Mouse (Mus musculus): Measurements from ENCODE around the gene Igsf11. TPM values are rescaled to one million over a fixed set of nuclear protein-coding genes. Genes with fewer than 3 reads are reported as not detected.

The Igsf11 gene
- polyA plus RNA-seq, 1 experiment from 2014 or later = 1.1 TPM

DNA sequence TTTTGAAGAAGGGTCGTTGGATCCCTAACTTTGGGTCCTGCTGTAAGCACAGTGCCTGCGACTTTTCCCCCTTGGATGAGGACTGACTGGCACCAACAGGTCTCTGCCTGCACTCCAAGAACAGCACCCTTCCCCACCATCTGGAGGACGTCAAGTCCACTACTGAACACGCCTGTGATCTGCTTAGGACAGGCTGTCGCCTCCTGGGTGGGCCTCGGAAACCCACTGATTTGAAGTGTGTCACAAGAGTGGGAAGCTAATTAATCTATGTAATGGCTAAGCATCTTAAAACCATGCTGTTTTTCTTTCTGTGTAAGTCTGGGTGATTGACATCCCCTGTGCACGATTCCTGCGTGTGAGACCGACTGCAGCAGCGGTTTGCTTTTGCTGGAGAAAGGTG is 13.4 kb downstream of the Igsf11 start:
- H3K4me3 ChIP-seq (replicated peaks) = no peak overlapping the region
- peaks cover 10% of the 10 kb centered on the region for H3K4me1 ChIP-seq (replicated peaks)
- no peaks in the 10 kb centered on the region for H3K9me3 ChIP-seq
- 65% methylated on average over 10 of the region's 10 CpGs for WGBS
- H3K9ac ChIP-seq (replicated peaks) = no peak overlapping the region
- H3K4me2 ChIP-seq = no peak overlapping the region
- no peak overlapping the region for H3K27ac ChIP-seq
- peaks cover 35% of the 10 kb centered on the region for H3K27me3 ChIP-seq
- no peaks in the 10 kb centered on the region for H3K36me3 ChIP-seq
- ATAC-seq (ENCODE audit: insufficient number of reproducible peaks, insufficient read depth, low FRiP score, low TSS enrichment, low read depth) = no peak

DNA sequence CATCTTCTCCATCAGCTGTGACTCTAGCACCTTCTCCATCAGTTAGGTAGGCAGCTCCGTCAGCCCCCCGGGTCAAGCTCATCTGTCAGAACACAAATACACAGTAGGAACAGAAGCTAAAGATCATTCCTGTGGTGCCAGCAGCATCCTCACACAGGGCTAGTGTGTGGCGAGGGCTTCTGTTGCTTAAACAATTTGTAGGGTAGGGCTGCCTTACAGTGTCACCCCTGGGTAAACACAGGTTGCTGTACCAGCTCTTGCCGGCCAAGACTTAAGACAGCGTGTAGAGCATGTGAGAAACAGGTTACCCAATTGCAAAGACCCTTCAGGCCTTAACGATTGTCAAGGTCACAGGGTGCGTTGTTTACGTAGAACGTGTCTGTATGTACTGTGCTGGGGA is 15.8 kb downstream of the Igsf11 start:
- H3K36me3 ChIP-seq = no peaks in the 10 kb centered on the region
- peaks cover 27% of the 10 kb centered on the region for H3K27me3 ChIP-seq
- no peak overlapping the region for H3K9ac ChIP-seq (replicated peaks)
- H3K4me1 ChIP-seq (replicated peaks) = peaks cover 6% of the 10 kb centered on the region
- H3K4me2 ChIP-seq = no peak overlapping the region
- no peak overlapping the region for H3K27ac ChIP-seq
- no peak overlapping the region for H3K4me3 ChIP-seq (replicated peaks)
- no peaks in the 10 kb centered on the region for H3K9me3 ChIP-seq
- ATAC-seq (ENCODE audit: insufficient number of reproducible peaks, insufficient read depth, low FRiP score, low TSS enrichment, low read depth) = no peak
- 43% methylated on average over 9 of the region's 9 CpGs for WGBS

DNA sequence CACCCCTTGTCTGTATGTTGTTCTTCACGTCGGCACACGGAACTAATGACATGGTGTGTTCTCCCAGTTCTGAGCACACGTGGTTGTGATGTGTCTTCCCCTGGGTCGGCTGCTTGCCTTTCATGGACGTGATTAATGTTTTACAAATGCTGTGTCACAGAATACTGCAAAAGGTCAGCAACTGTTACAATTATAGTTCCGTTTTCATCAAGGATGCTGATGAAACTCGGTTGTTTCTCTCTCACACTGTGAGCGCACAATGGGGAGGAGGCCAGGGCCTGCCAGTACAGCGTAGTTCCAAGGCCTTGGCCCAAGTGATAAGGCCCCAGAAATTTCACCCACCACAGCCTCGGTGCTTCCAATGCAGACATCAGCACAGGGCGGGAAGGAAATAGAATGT is 17.0 kb downstream of the Igsf11 start:
- ATAC-seq (ENCODE audit: insufficient number of reproducible peaks, insufficient read depth, low FRiP score, low TSS enrichment, low read depth) = no peak
- Histone ChIP-seq H3K4me2 (no peak overlapping the region), H3K27me3 (peaks cover 16% of the 10 kb centered on the region), H3K27ac (no peak overlapping the region), H3K9me3 (no peaks in the 10 kb centered on the region), H3K4me3 (replicated peaks) (no peak overlapping the region), H3K4me1 (replicated peaks) (peaks cover 6% of the 10 kb centered on the region), H3K36me3 (no peaks in the 10 kb centered on the region), H3K9ac (replicated peaks) (no peak overlapping the region)
- 64% methylated on average over 12 of the region's 12 CpGs for WGBS

DNA sequence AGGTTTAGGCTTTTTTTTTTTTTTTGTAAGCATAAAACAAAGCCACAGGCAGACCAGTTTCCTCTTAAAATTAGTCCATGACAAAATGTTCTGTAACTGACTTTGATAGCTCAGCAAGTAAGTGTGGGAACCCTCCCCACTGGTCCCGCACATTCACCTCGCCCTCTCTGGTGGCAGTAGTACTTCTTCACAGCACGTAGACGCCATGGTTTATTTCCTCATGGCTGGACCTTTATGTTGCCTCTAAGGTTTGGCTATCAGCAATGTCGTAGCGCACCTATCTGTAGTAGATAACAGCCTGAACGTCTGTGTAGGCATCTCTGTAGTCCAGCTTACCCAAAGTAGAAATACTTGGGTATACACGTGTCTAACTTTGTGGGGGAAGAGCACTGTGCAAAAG is 17.6 kb downstream of the Igsf11 start:
- Histone ChIP-seq H3K4me2 (no peak overlapping the region), H3K27ac (no peak overlapping the region), H3K9ac (replicated peaks) (no peak overlapping the region), H3K4me3 (replicated peaks) (no peak overlapping the region), H3K4me1 (replicated peaks) (peaks cover 6% of the 10 kb centered on the region), H3K27me3 (peaks cover 15% of the 10 kb centered on the region), H3K36me3 (no peaks in the 10 kb centered on the region), H3K9me3 (no peaks in the 10 kb centered on the region)
- ATAC-seq (ENCODE audit: insufficient number of reproducible peaks, insufficient read depth, low FRiP score, low TSS enrichment, low read depth) = no peak
- 86% methylated on average over 8 of the region's 8 CpGs for WGBS

DNA sequence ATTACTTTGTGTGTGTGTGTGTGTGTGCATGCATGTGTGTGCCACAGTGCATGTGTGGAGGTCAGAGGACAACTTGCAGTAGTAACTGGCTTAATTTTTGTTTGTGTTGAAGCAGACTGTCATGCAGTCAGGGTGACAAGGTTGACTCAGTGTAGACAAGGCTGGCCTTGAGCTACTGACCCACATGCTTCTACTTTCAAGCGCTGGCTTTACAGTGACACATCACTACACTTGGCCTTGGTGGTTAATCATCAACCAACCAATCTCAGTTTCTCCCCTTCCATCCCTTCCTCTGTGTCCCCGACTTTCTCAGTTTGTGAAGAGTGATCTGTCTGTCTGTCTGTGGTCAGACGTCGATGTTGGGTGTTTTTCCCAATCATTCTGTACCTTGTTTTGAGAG is 23.0 kb downstream of the Igsf11 start:
- ATAC-seq (ENCODE audit: insufficient number of reproducible peaks, insufficient read depth, low FRiP score, low TSS enrichment, low read depth) = no peak
- Histone ChIP-seq H3K9ac (replicated peaks) (no peak overlapping the region), H3K4me1 (replicated peaks) (no peaks in the 10 kb centered on the region), H3K27ac (no peak overlapping the region), H3K36me3 (no peaks in the 10 kb centered on the region), H3K4me2 (no peak overlapping the region), H3K9me3 (no peaks in the 10 kb centered on the region), H3K27me3 (no peaks in the 10 kb centered on the region; the same call in 1 of the 2 replicates), H3K4me3 (replicated peaks) (no peak overlapping the region)
- 90% methylated on average over 4 of the region's 4 CpGs for WGBS

DNA sequence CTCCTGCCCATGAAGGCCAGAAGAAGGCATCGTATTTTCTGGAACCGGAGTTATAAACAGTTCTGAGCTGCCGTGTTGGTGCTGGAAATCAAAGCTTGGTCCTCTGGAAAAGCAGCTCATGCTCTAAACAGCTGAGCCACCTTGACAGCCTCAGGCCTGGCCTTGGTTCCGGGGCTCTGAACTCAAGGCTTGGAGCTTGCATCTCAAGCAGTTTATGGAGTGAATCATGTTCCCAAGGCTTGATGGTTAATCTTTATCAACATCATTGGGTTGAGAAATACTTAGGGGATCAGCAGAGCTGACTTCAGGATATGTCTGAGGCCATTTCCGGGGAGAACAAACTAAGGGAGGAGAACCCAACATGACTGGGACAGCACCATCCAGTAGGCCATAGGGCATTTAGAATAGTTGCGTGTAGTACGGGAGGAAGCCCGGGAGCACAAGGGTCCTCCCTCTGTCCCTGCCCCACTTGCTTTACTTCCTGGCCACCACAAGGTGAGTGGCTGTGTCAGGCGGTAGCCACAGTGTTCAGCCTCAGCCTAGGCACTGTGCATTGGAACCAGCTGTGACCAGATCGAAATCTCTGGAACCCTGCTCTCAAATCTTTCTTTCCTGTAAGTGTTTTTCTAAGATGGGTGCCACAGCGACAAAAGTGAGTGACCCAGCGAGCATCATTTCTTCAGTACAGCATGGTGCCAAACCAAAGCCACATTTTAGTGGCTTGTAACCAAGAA is 23.7 kb downstream of the Igsf11 start:
- Histone ChIP-seq H3K4me1 (replicated peaks) (no peaks in the 10 kb centered on the region), H3K27ac (no peak overlapping the region), H3K9ac (replicated peaks) (no peak overlapping the region), H3K27me3 (no peaks in the 10 kb centered on the region; the same call in 1 of the 2 replicates), H3K9me3 (no peaks in the 10 kb centered on the region), H3K4me3 (replicated peaks) (no peak overlapping the region), H3K36me3 (no peaks in the 10 kb centered on the region), H3K4me2 (no peak overlapping the region)
- no peak for ATAC-seq (ENCODE audit: insufficient number of reproducible peaks, insufficient read depth, low FRiP score, low TSS enrichment, low read depth)
- 90% methylated on average over 12 of the region's 12 CpGs for WGBS

DNA sequence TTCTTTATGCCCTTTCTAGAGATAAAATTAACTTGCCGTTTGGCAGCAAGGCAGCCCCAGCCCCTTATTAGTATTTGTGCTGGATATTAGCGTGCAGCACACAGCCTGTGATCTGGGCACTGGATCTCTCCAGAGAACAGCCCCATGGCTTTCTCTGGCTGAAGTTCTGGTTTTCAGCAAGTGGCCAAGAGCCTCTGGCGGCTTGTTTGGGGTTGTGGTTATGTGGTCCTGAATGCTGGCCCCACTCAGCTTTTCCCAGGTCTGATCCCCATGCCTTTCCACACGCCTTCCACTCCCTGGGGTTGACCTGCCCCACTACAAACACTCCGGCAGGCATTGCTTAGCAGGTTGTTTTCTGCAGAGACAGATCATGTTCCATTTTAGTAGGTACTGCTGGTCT is 24.4 kb downstream of the Igsf11 start:
- 82% methylated on average over 5 of the region's 5 CpGs for WGBS
- Histone ChIP-seq H3K9ac (replicated peaks) (no peak overlapping the region), H3K4me3 (replicated peaks) (no peak overlapping the region), H3K36me3 (no peaks in the 10 kb centered on the region), H3K27ac (no peak overlapping the region), H3K4me1 (replicated peaks) (no peaks in the 10 kb centered on the region), H3K4me2 (no peak overlapping the region), H3K27me3 (no peaks in the 10 kb centered on the region; the same call in 1 of the 2 replicates), H3K9me3 (no peaks in the 10 kb centered on the region)
- no peak for ATAC-seq (ENCODE audit: insufficient number of reproducible peaks, insufficient read depth, low FRiP score, low TSS enrichment, low read depth)

DNA sequence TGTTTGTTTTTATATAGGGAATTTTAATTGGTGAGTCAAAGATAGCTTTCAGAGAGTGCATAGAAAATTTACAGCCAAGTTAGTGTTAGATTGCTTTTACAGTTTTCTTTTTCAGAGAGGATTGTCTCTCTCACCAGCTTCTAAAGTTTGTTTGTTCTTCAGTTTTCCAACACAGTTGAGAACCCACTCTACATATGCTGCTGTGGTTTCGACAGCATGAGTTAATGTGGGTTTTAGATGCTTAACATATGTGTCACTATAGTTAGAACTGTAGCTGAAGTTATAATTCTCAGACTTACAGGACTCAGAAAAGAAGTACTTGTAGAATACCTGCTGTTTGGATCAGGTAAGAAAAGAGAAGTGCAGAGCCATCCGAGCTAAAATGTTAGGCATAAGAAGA is 25.6 kb downstream of the Igsf11 start:
- 83% methylated on average over 2 of the region's 2 CpGs for WGBS
- H3K4me3 ChIP-seq (replicated peaks) = no peak overlapping the region
- no peak overlapping the region for H3K4me2 ChIP-seq
- no peak overlapping the region for H3K9ac ChIP-seq (replicated peaks)
- no peaks in the 10 kb centered on the region for H3K9me3 ChIP-seq
- no peak overlapping the region for H3K27ac ChIP-seq
- H3K4me1 ChIP-seq (replicated peaks) = no peaks in the 10 kb centered on the region
- no peaks in the 10 kb centered on the region for H3K36me3 ChIP-seq
- ATAC-seq (ENCODE audit: insufficient number of reproducible peaks, insufficient read depth, low FRiP score, low TSS enrichment, low read depth) = no peak
- no peaks in the 10 kb centered on the region; the same call in 1 of the 2 replicates for H3K27me3 ChIP-seq

DNA sequence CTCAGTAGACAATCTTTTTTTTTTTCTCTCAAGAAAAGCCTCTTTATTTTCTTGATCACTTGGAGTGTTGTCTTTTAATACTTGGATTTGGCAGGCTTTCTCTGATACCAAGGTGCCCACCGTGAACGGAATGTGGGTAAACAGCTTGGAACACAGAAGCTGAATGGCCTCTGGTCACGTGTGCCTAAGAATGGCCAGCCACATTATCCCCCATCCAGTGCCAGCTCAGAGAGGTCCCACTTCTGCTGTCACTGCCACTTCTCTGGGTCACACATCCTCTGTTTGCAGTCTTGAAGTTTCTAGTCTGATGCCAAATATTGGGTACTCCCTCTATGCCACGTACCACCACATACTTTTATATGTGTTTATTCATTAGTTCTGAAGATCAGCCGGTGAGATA is 28.0 kb downstream of the Igsf11 start:
- WGBS = 91% methylated on average over 5 of the region's 5 CpGs
- no peak overlapping the region for H3K27ac ChIP-seq
- no peak overlapping the region for H3K9ac ChIP-seq (replicated peaks)

DNA sequence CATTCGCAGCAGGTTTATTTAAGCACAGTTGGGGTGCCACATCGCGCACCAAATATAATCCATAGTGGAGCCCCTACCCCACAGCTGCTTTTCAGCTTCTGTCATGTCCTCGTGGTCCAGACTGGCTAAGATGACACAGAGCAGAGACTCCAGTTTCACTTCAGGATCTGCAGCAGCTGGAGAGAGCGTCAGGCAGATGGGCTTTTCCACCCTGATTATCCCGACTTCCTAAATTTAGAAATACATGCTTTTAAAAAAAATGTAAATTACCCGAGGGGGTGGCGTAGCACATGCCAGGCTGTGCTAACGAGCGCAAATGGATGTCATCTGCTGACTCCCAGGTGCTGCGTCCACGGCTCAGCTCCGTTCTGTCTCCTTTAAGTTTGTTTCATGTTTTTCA is 32.5 kb downstream of the Igsf11 start:
- H3K4me3 ChIP-seq (replicated peaks) = no peak overlapping the region
- no peaks in the 10 kb centered on the region for H3K9me3 ChIP-seq
- no peaks in the 10 kb centered on the region for H3K36me3 ChIP-seq
- H3K9ac ChIP-seq (replicated peaks) = no peak overlapping the region
- H3K4me1 ChIP-seq (replicated peaks) = peaks cover 8% of the 10 kb centered on the region; the same call in 1 of the 2 replicates
- 47% methylated on average over 13 of the region's 13 CpGs for WGBS
- no peaks in the 10 kb centered on the region; the same call in 1 of the 2 replicates for H3K27me3 ChIP-seq
- no peak overlapping the region for H3K4me2 ChIP-seq
- ATAC-seq (ENCODE audit: insufficient number of reproducible peaks, insufficient read depth, low FRiP score, low TSS enrichment, low read depth) = no peak
- no peak overlapping the region for H3K27ac ChIP-seq

More for the DNA sequence above, 28.0 kb downstream of the Igsf11 start:
- Histone ChIP-seq H3K27me3 (no peaks in the 10 kb centered on the region; the same call in 1 of the 2 replicates), H3K4me1 (replicated peaks) (peaks cover 8% of the 10 kb centered on the region; the same call in 1 of the 2 replicates), H3K9me3 (no peaks in the 10 kb centered on the region), H3K4me2 (no peak overlapping the region), H3K4me3 (replicated peaks) (no peak overlapping the region), H3K36me3 (no peaks in the 10 kb centered on the region)
- no peak for ATAC-seq (ENCODE audit: insufficient number of reproducible peaks, insufficient read depth, low FRiP score, low TSS enrichment, low read depth)

DNA sequence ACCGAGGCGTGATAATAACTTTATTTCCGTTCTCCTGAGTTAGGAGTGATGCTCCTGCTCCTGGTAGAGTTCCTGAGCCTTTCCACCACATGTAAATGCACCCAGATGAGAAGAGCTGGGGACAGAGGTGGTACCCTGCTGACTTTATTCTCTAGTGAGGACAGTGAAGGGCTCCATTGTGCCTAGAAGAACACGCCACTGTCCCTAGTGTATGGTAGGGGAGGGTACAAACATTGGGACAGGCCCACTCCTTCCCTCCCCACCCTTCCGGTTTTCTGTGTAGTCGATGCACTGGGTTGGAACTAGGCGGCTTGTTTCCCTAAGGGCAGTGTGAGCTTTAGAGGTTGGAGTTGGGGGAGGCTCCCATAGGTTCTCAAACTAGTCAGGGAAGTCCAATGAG is 36.3 kb downstream of the Igsf11 start:
- no peak overlapping the region for H3K27ac ChIP-seq
- H3K9ac ChIP-seq (replicated peaks) = no peak overlapping the region
- H3K27me3 ChIP-seq = no peaks in the 10 kb centered on the region; the same call in 1 of the 2 replicates
- no peak overlapping the region for H3K4me3 ChIP-seq (replicated peaks)
- H3K36me3 ChIP-seq = no peaks in the 10 kb centered on the region
- H3K4me1 ChIP-seq (replicated peaks) = peaks cover 8% of the 10 kb centered on the region; the same call in 1 of the 2 replicates
- H3K9me3 ChIP-seq = no peaks in the 10 kb centered on the region
- no peak overlapping the region for H3K4me2 ChIP-seq
- ATAC-seq (ENCODE audit: insufficient number of reproducible peaks, insufficient read depth, low FRiP score, low TSS enrichment, low read depth) = no peak
- 90% methylated on average over 7 of the region's 7 CpGs for WGBS

DNA sequence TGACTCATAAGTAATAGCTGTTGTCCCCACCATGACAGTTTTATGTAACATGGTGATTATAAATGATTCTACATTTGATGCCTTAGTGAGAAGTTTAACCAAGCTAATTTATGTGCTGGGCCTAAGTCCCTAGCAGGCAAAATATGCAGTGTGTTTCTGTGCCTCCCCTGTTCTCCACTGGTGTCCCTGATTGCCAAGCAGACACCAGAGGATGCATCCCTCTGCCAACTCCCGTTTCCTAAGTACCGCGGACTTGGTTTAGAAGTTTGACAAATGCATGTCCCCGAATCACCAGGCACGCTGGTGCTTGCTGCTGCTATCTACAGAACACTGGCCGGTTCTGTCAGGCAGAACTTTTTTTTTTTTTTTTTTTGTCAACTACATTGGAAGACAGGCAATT is 39.0 kb downstream of the Igsf11 start:
- no peak overlapping the region for H3K9ac ChIP-seq (replicated peaks)
- no peaks in the 10 kb centered on the region for H3K36me3 ChIP-seq
- no peaks in the 10 kb centered on the region; the same call in 1 of the 2 replicates for H3K27me3 ChIP-seq
- no peak for ATAC-seq (ENCODE audit: insufficient number of reproducible peaks, insufficient read depth, low FRiP score, low TSS enrichment, low read depth)
- 81% methylated on average over 6 of the region's 6 CpGs for WGBS
- H3K27ac ChIP-seq = no peak overlapping the region
- no peak overlapping the region for H3K4me2 ChIP-seq
- H3K4me3 ChIP-seq (replicated peaks) = no peak overlapping the region
- H3K4me1 ChIP-seq (replicated peaks) = no peaks in the 10 kb centered on the region
- no peaks in the 10 kb centered on the region for H3K9me3 ChIP-seq
